Mouse (Mus musculus) MN1 (cell line): ENCODE data around the gene Dpp6.

Experiments
- DNase-seq: peaks from one replicate; pipeline ENCODE4 v3.0.0-alpha.2; 2016; ENCODE audit warnings: low spot score

The Dpp6 gene

GRCm38 (mm10) chr5:26816975-26817941 lies at the start of gene Dpp6:
Dpp6 (plus strand) TSS chr5:26817203.
- DNase-seq: no peak

- DNase-seq: no peak
Observed at GRCm38 (mm10) chr5:26783955-26784354, 33.0 kb upstream of the Dpp6 start.

DNA sequence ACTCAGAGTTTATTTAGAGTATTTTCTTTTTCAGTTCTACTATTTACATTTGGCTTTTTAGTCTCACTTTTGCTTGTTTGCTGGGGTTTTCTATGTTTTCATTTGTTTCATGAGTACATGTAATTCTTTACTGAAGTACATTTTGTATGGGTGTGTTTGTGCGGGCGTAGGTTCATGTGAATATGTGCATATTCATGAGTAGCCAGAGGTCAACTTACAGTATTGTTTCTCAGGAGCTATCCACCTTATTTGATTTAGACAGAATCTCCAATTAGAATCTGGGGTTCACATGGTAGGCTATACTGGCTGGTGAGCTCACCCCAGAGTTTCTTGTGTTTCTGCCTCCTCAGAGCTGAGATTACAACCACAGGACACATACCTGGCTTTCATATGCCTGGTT lies 21.5 kb upstream of the Dpp6 start:
- DNase-seq: no peak

- no peak for DNase-seq
Observed at GRCm38 (mm10) chr5:26835972-26836371, 19.0 kb downstream of the Dpp6 start.

DNA sequence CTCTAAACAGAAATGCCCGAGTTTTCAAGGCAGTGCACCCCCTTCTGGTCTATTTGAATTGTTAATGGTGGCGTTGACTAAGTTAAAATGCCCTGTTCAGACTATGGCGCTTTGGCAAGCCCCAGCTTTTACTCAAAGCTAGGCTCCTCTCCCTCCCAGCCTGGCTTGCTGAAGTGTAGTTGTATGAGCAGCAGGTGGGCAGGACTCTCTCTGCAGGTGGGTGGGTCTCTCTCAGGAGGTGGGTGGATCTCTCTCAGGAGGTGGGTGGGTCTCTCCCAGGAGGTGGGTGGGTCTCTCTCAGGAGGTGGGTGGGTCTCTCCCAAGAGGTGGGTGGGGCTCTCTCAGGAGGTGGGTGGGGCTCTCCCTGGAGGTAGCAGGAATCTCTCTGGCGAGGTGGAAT lies 24.1 kb downstream of the Dpp6 start:
- DNase-seq: no peak

DNA sequence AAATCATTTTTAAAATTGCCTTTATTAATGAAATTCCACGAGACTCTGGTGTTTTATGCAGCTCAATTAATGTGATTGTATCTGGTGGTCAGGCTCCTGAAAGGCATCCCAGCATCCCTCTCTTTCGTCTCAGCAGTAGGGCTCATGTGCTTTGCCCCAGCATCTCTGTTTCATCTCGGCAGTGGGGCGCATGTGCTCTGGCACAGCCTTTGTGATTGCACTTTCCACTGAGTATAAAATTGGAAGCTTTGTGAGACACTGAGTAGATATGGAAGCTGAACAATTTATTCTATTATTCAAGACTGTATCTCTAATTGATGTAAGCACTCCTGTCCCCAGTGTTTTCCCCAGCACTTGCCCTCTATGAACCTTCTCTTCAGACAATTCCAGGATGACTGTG lies 37.7 kb downstream of the Dpp6 start:
- no peak for DNase-seq

DNA sequence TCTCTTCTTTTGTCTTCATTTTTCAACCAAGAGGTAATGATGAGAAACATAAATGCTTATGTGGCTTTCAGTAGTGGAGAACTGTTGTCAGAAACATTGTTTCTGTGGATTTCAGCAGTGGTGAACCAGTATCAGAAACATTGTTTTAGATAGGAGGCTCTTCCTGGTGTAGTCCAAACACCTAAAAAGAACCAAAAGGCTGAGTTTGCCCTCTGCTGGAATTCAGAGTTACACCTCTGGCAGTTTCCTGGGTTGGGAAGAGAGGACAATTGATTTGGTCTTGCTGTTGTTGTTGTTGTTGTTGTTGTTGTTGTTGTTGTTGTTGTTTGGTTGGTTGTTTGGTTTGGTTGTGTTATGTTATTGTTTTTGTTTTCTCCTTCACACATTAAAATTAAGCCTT lies 58.4 kb downstream of the Dpp6 start:
- no peak for DNase-seq

GRCm38 (mm10) chr5:26887496-26887895 lies 70.5 kb downstream of the Dpp6 start:
- DNase-seq: no peak

DNA sequence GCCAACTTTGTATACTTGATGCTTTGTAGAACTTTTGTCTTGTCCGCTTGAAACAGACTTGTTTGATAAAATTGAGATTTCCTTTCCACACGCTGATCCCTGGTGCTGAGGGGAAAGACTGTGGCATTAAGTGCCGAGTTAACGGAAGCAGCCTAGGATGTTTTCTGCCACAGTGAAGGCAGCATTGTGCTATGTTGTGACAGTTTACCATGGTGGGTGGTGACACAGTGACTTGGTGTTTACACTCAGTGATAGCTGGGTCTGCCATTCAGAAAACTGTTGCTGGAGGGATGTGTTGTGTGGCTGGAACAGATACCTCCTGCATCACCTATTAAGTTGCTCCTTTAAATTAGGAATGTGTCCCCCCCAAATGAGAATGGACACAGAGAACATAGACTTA lies 71.1 kb downstream of the Dpp6 start:
- no peak for DNase-seq

DNA sequence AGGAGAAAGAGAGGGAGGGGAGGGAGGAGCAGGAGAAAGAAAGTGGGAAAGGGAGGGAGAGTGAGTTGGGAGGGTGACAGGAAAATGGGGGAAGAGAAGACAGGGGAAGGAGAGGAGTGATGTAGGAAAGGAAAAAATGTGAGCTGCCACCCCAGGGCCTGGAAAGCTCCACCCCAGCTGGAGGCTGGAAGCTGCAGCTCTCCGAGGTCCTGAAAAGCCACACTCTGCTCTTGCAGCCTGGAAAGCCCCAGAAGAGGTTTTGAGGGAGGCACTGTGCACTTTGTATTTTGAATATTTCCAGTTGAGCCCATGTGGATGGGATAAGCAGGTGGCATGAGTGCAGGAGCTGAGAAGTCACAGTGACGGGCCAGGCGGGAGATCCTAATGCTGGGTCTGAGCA lies 77.3 kb downstream of the Dpp6 start:
- DNase-seq: no peak

DNA sequence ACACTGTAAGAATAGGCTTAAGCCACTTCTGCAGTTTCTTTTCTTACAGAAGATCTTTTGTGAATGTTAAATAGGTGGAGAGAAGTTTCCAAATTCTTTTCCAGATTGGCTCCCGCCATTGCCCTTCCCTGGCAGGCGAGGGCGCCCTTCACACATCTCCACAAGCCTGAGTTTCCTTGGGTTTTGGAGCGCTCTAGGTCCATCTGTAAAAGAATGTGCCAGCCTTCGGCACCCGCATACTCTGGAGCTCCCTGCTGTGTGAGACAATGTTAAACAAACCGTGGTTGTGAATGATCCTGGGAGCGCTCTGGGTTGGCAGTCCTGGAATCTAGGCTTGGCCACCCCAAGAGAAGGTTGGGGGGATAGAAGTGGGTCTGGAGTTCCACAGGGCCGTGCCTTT lies 86.8 kb downstream of the Dpp6 start:
- no peak for DNase-seq

DNA sequence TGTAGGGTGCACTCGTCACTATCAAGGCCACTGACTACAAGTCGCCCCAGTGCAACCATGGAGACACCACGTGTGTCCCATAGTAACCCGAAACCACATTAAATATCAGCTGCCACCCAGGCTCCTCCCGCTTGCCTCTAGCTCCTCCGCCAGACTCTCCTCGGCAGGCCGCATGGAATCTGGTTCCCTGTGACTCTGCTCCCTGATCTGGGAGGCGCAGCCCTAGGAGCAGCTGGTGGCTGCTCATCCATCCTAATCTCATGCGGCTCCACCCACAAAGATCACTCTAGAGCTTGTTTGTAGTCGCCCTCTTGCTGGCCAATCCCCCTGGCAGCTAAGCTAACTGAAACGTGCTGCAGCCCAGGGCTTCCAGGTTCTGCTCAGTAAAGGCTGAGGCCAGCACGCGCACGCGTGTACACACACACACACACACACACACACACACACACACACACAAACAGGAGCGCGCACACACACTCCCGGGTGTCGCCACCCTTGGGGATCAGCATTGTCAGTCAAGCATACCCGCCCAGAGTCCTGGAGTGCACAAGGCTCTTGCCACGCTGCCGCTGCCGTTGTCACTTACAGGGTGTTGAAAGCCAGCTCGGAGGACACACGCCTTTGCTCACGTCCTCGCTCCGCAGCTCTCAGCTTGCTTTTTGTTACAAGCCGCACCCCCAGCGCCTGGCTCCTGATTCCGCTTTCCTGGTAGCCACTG lies 87.5 kb downstream of the Dpp6 start:
- DNase-seq: no peak

GRCm38 (mm10) chr5:26907151-26907550 lies 90.1 kb downstream of the Dpp6 start:
- no peak for DNase-seq

DNA sequence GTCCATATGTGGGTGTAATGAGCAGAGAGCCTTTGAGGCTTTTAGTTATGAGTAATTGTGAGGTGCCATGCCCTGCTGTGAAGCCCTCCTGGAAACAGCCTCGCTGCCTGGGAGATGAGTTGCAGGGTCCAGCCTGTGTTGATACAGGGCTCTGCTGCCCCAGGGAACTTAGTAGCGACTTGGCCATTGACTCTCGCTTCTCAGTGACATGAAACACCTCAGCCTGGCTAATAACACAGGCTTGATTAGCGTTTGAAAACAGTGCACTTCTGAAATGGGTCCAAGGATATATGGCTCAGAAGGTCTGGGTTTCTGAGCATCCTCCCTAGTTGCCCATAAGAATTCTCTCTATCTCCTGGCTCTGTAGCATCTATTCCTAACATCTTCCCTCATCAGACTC lies 91.6 kb downstream of the Dpp6 start:
- DNase-seq: no peak

- no peak for DNase-seq
Observed at GRCm38 (mm10) chr5:26910353-26910752, 93.3 kb downstream of the Dpp6 start.

DNA sequence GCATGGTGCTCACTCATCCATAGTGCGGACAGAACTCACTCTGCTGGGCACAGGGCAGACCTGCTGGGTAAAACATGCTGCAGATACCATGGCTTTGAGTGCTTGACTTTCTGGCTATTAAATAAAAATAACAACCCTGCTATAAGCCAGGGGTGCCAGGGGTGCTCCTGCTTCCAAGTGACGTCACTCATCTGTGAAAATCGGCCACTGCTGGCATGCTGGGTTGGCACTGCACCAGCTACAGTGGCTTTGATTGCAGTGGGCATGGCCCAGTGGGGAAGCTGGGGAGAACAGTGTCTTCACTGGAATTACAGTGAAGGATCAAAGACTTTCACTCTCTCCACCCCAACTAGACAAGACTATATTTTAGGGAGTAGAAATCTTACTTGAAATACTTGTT lies 95.0 kb downstream of the Dpp6 start:
- DNase-seq: no peak

DNA sequence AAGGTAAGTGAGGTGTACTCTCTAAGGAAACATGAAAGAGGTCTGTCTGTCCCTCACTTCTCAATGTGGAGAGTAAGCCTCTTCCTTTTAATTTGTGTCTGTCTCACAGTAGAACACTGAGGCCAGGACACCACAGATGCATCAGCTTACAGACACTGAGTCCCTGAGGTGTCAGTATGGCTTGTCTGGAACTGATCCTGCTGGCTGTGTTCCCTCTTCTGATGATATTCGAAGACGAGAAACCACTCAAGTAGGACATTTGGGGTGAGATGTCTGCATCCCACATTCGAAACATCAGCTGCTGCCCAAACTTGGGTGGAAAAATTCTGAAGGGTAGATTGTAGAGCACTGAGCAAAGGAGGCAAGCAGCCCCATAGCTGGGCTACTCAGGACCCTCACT lies 101.8 kb downstream of the Dpp6 start:
- no peak for DNase-seq

GRCm38 (mm10) chr5:26924552-26924951 lies 107.5 kb downstream of the Dpp6 start:
- no peak for DNase-seq

GRCm38 (mm10) chr5:26932413-26933122 lies 115.6 kb downstream of the Dpp6 start:
- DNase-seq: no peak

GRCm38 (mm10) chr5:26934911-26935310 lies 117.9 kb downstream of the Dpp6 start:
- no peak for DNase-seq

DNA sequence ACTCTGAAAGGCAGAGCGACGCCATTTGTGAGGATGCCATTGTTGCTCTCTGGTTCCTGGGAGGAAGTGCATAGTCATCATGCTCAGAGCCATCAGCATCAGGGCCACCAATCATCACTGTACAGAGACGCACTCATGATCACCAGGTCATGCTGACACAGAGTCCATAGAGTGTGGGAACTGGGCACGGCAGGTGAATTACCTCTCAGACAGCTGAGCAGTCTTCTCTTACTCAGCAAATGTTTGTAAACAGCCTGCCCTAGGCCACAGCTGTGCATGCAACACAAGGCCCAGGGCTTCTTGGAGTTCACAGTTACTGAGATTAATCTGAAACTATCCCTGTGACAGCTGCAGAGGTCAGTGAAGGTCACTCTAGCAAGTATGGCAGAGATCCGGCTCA lies 124.5 kb downstream of the Dpp6 start:
- no peak for DNase-seq

- no peak for DNase-seq
Observed at GRCm38 (mm10) chr5:26945169-26945920, 128.3 kb downstream of the Dpp6 start.
